Mouse (Mus musculus): ENCODE results near the gene Rnf144a.
A peak's percentile ranks its signal among the peaks of the same experiment; 100 is the strongest.
"Not testable (repeated sequence)": the region's sequence is repeated elsewhere in the genome, so short reads cannot be mapped to it uniquely, and the experiment has no call there.

Rnf144a gene

GRCm38 (mm10) chr12:26331048-26331447 lies 84.0 kb downstream of the Rnf144a start:
- peak; percentile 14 to 56 for DNase-seq (ENCODE audit: inconsistent age in 2 of 2, low spot score in 1 of 2)

GRCm38 (mm10) chr12:26329756-26330155 lies 85.3 kb downstream of the Rnf144a start:
- peak in 1 of 2 experiments; percentile 77 for DNase-seq (ENCODE audit: inconsistent age in 2 of 2, low spot score in 1 of 2)

- peak in 1 of 2 experiments; percentile 53 for DNase-seq (ENCODE audit: inconsistent age in 2 of 2, low spot score in 1 of 2)
These were observed 85.9 kb downstream of the Rnf144a start for GRCm38 (mm10) chr12:26329031-26329675.

GRCm38 (mm10) chr12:26323783-26324364 lies 91.2 kb downstream of the Rnf144a start:
- DNase-seq (ENCODE audit: inconsistent age in 2 of 2, low spot score in 1 of 2), result no peak

- DNase-seq (ENCODE audit: inconsistent age in 2 of 2, low spot score in 1 of 2), result peak in 1 of 2 experiments; percentile 69
These were observed 98.8 kb downstream of the Rnf144a start for GRCm38 (mm10) chr12:26316261-26316660.

GRCm38 (mm10) chr12:26314959-26315358 lies 100.1 kb downstream of the Rnf144a start:
- DNase-seq (ENCODE audit: inconsistent age in 2 of 2, low spot score in 1 of 2), result peak; percentile 35 to 73

GRCm38 (mm10) chr12:26311548-26311947 lies 103.5 kb downstream of the Rnf144a start:
- peak; percentile 22 to 84 for DNase-seq (ENCODE audit: inconsistent age in 2 of 2, low spot score in 1 of 2)

- no peak for DNase-seq (ENCODE audit: inconsistent age in 2 of 2, low spot score in 1 of 2)
These were observed 104.8 kb downstream of the Rnf144a start for GRCm38 (mm10) chr12:26310247-26310646.

GRCm38 (mm10) chr12:26302886-26303285 lies 112.2 kb downstream of the Rnf144a start:
- no peak for DNase-seq (ENCODE audit: inconsistent age in 2 of 2, low spot score in 1 of 2)

GRCm38 (mm10) chr12:26299515-26300090 lies 115.5 kb downstream of the Rnf144a start:
- DNase-seq (ENCODE audit: inconsistent age in 2 of 2, low spot score in 1 of 2), result no peak

GRCm38 (mm10) chr12:26295995-26296394 lies 119.1 kb downstream of the Rnf144a start:
- not testable (repeated sequence) for DNase-seq (ENCODE audit: inconsistent age in 2 of 2, low spot score in 1 of 2)

- no peak for DNase-seq (ENCODE audit: inconsistent age in 2 of 2, low spot score in 1 of 2)
These were observed 125.9 kb downstream of the Rnf144a start for GRCm38 (mm10) chr12:26289200-26289599.

GRCm38 (mm10) chr12:26288347-26288746 lies 126.7 kb downstream of the Rnf144a start:
- no peak for DNase-seq (ENCODE audit: inconsistent age in 2 of 2, low spot score in 1 of 2)

- no peak for DNase-seq (ENCODE audit: inconsistent age in 2 of 2, low spot score in 1 of 2)
These were observed 129.1 kb downstream of the Rnf144a start for GRCm38 (mm10) chr12:26285939-26286338.

GRCm38 (mm10) chr12:26285460-26285859 lies 129.6 kb downstream of the Rnf144a start:
- DNase-seq (ENCODE audit: inconsistent age in 2 of 2, low spot score in 1 of 2), result no peak

GRCm38 (mm10) chr12:26280719-26281480 lies 134.2 kb downstream of the Rnf144a start:
- DNase-seq (ENCODE audit: inconsistent age in 2 of 2, low spot score in 1 of 2), result no peak

GRCm38 (mm10) chr12:26277002-26277669 lies 137.9 kb downstream of the Rnf144a start:
- peak; percentile 14 to 63 for DNase-seq (ENCODE audit: inconsistent age in 2 of 2, low spot score in 1 of 2)

- DNase-seq (ENCODE audit: inconsistent age in 2 of 2, low spot score in 1 of 2), result no peak
These were observed 138.5 kb downstream of the Rnf144a start for GRCm38 (mm10) chr12:26276556-26276955.
